Mouse (Mus musculus): ENCODE results near the gene Olfr195. TPM values are rescaled to one million over a fixed set of nuclear protein-coding genes. Genes with fewer than 3 reads are reported as not detected.

The Olfr195 gene
- not detected in 2 replicates for polyA plus RNA-seq (2012; rRNA removed)

DNA sequence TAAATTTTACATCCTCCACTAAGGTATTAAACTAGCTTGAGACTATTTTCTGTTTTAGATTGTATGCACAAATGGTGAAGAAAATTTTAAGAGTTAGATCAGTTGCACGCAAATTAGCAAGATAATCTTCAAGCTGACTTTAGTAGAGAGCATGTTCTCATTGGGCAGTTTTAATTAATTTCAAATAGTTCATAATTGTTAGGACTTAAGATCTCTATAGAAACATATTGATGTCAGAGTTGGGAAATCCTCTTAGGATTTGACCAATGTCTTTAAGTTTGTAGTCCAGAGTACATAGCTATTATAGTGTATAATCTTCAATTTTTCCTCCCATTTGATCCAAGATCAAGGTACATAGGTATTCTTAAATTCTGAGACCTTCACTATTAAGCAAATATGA, at the start of gene Olfr195:
Gene Olfr195 (plus strand): TSS at position 301 of the 400 bp plus-strand sequence.

DNA sequence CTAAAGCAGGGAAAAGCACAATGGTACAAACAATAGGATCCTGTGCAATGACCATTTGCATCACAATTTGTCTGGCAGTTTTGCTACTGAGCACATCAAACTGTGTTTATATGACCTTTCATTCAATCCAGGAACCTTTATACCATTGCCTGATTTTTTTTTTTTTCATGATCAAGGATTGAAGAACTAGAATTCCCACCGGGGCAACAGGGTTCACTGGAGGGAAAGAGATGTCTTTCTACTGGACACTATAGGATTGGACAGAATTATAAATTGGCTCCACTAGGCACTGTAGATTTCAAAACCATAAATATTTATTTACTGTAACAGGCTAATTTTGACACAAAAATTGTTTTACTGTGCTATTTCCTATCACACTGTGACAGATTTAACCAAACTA, 35.1 kb upstream of the Olfr195 start, which contains the start of gene Olfr193:
Gene Olfr193 (minus strand): TSS at position 101 of the 400 bp plus-strand sequence.

GRCm38 (mm10) chr16:59120969-59121368, 25.9 kb upstream of the Olfr195 start, which contains the start of gene Olfr194:
TSS of gene Olfr194 (minus strand) at chr16:59121069.

DNA sequence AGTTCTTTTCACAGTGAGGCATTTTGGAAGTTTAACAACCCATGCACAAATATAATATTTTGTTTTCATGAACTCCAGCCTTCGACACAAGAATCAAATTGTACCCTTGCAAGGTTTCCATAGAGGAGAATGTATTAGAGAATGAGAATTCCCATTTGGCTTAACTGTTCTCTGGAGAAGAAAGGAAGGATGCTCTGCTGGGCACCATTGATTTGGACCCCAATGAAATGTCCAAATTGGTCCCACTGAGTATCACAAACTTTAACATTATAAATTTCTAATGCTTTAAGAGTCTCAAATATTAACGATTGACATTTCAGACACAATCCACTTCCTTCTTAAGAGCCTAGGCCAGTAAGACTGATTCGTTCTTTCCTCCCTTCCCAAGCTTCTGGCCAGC, 23.5 kb downstream of the Olfr195 start, which contains the start of gene Olfr196:
Gene Olfr196 (minus strand): TSS at position 101 of the 400 bp plus-strand sequence.

Other genes starting within 250 kb of the Olfr195 start
- not detected in 2 replicates for gene Olfr181, start 218.3 kb upstream of the Olfr195 start, polyA plus RNA-seq (2012; rRNA removed)
- gene Olfr180, start 217.7 kb upstream of the Olfr195 start, polyA plus RNA-seq (2012; rRNA removed) = not detected in 2 replicates
- gene Olfr183, start 151.7 kb upstream of the Olfr195 start, polyA plus RNA-seq (2012; rRNA removed) = not detected in 2 replicates
- not detected in 2 replicates for gene Olfr186, start 116.8 kb upstream of the Olfr195 start, polyA plus RNA-seq (2012; rRNA removed)
- gene Olfr187, start 107.3 kb upstream of the Olfr195 start, polyA plus RNA-seq (2012; rRNA removed) = not detected in 2 replicates
- gene Olfr190, start 69.0 kb upstream of the Olfr195 start, polyA plus RNA-seq (2012; rRNA removed) = not detected in 2 replicates
- not detected in 2 replicates for gene Olfr191, start 57.2 kb upstream of the Olfr195 start, polyA plus RNA-seq (2012; rRNA removed)
- not detected in 2 replicates for gene Olfr193, start 35.2 kb upstream of the Olfr195 start, polyA plus RNA-seq (2012; rRNA removed)
- gene Olfr194, start 26.0 kb upstream of the Olfr195 start, polyA plus RNA-seq (2012; rRNA removed) = not detected in 2 replicates
- gene Olfr196, start 23.4 kb downstream of the Olfr195 start, polyA plus RNA-seq (2012; rRNA removed) = not detected in 2 replicates
- not detected in 2 replicates for gene Olfr198, start 56.5 kb downstream of the Olfr195 start, polyA plus RNA-seq (2012; rRNA removed)
- gene Olfr199, start 72.7 kb downstream of the Olfr195 start, polyA plus RNA-seq (2012; rRNA removed) = not detected in 2 replicates
- gene Olfr201, start 125.6 kb downstream of the Olfr195 start, polyA plus RNA-seq (2012; rRNA removed) = not detected in 2 replicates
- not detected in 2 replicates for gene Olfr202, start 139.7 kb downstream of the Olfr195 start, polyA plus RNA-seq (2012; rRNA removed)
- not detected in 2 replicates for gene Olfr203, start 151.8 kb downstream of the Olfr195 start, polyA plus RNA-seq (2012; rRNA removed)
- gene Olfr204, start 171.2 kb downstream of the Olfr195 start, polyA plus RNA-seq (2012; rRNA removed) = not detected in 2 replicates
- gene Olfr205, start 184.1 kb downstream of the Olfr195 start, polyA plus RNA-seq (2012; rRNA removed) = not detected in 2 replicates
- gene Olfr206, start 202.2 kb downstream of the Olfr195 start, polyA plus RNA-seq (2012; rRNA removed) = not detected in 2 replicates
- not detected in 2 replicates for gene Olfr209, start 216.9 kb downstream of the Olfr195 start, polyA plus RNA-seq (2012; rRNA removed)